Mouse (Mus musculus): ENCODE data around the gene Psg23. TPM values are rescaled to one million over a fixed set of nuclear protein-coding genes. Genes with fewer than 3 reads are reported as not detected.
"Not testable (repeated sequence)": the region's sequence is repeated elsewhere in the genome, so short reads cannot be mapped to it uniquely, and the experiment has no call there.

The Psg23 gene
- not detected in 2 replicates for polyA plus RNA-seq (2014; fragmentation: Nextera tagmentation; extraction: Ambion mirVana)

- not testable (repeated sequence) for H3K4me2 ChIP-seq; ATAC-seq (ENCODE audit: insufficient read depth); H3K4me3 ChIP-seq (ENCODE audit: low read depth, low read length); H3K9me3 ChIP-seq (ENCODE audit: low read depth, low read length); H3K36me3 ChIP-seq (ENCODE audit: insufficient read depth); H3K9ac ChIP-seq; H3K27me3 ChIP-seq (ENCODE audit: insufficient read depth, low read length); H3K4me1 ChIP-seq (ENCODE audit: insufficient read depth); DNase-seq; H3K27ac ChIP-seq (ENCODE audit: low read depth)
- WGBS: 50% methylated on average over 1 of the region's 2 CpGs
Measured at GRCm38 (mm10) chr7:18616401-18616800, at the start of gene Psg23. Gene Psg23, minus strand, starts transcription at chr7:18616501.

GRCm38 (mm10) chr7:18656625-18657024 lies 40.3 kb upstream of the Psg23 start, which contains the start of gene Psg21:
Gene Psg21, minus strand, starts transcription at chr7:18656725.
- not testable (repeated sequence) for H3K4me3 ChIP-seq (ENCODE audit: low read depth, low read length); H3K27me3 ChIP-seq (ENCODE audit: insufficient read depth, low read length); H3K9me3 ChIP-seq (ENCODE audit: low read depth, low read length); H3K4me2 ChIP-seq; H3K36me3 ChIP-seq (ENCODE audit: insufficient read depth); DNase-seq; ATAC-seq (ENCODE audit: insufficient read depth); H3K4me1 ChIP-seq (ENCODE audit: insufficient read depth); H3K27ac ChIP-seq (ENCODE audit: low read depth); H3K9ac ChIP-seq
- 25% methylated on average over 1 of the region's 2 CpGs for WGBS

GRCm38 (mm10) chr7:18626921-18627320 lies 10.6 kb upstream of the Psg23 start:
- ATAC-seq (ENCODE audit: insufficient read depth); H3K4me1 ChIP-seq (ENCODE audit: insufficient read depth); H3K9ac ChIP-seq; H3K4me3 ChIP-seq (ENCODE audit: low read depth, low read length); H3K27me3 ChIP-seq (ENCODE audit: insufficient read depth, low read length); H3K4me2 ChIP-seq; H3K27ac ChIP-seq (ENCODE audit: low read depth); H3K36me3 ChIP-seq (ENCODE audit: insufficient read depth); H3K9me3 ChIP-seq (ENCODE audit: low read depth, low read length); DNase-seq: not testable (repeated sequence)
- 74% methylated on average over 8 of the region's 8 CpGs for whole genome bisulfite sequencing

- Histone ChIP-seq H3K4me1 (ENCODE audit: insufficient read depth) (no peaks in the 10 kb centered on the region), H3K9ac (no peak within 1 kb of the TSS), H3K36me3 (ENCODE audit: insufficient read depth) (no peaks in the 10 kb centered on the region), H3K4me3 (ENCODE audit: low read depth, low read length) (no peak within 1 kb of the TSS), H3K4me2 (no peak within 1 kb of the TSS), H3K9me3 (ENCODE audit: low read depth, low read length) (no peaks in the 10 kb centered on the region), H3K27me3 (ENCODE audit: insufficient read depth, low read length) (no peaks in the 10 kb centered on the region), H3K27ac (ENCODE audit: low read depth) (no peak within 1 kb of the TSS)
- ATAC-seq (ENCODE audit: insufficient read depth) (no peak), DNase-seq (no peak)
- 71% methylated on average over 3 of the region's 3 CpGs for WGBS
- no peak for TF ChIP-seq CTCF (IDR thresholded peaks at IDR 0.05; ENCODE audit: low read depth)
Measured at GRCm38 (mm10) chr7:18567205-18567604, 49.1 kb downstream of the Psg23 start, which contains the start of gene Psg27. Gene Psg27, minus strand, starts transcription at chr7:18567305.

- H3K9ac ChIP-seq: no peak overlapping the region
- ATAC-seq (ENCODE audit: insufficient read depth) (no peak), DNase-seq (no peak)
- H3K27ac ChIP-seq (ENCODE audit: low read depth): no peak overlapping the region
- no peaks in the 10 kb centered on the region for H3K27me3 ChIP-seq (ENCODE audit: insufficient read depth, low read length)
- TF ChIP-seq CTCF (IDR thresholded peaks at IDR 0.05; ENCODE audit: low read depth): no peak
- no peak overlapping the region for H3K4me3 ChIP-seq (ENCODE audit: low read depth, low read length)
- no peaks in the 10 kb centered on the region for H3K9me3 ChIP-seq (ENCODE audit: low read depth, low read length)
- H3K4me2 ChIP-seq: no peak overlapping the region
- no peaks in the 10 kb centered on the region for H3K36me3 ChIP-seq (ENCODE audit: insufficient read depth)
- H3K4me1 ChIP-seq (ENCODE audit: insufficient read depth): no peaks in the 10 kb centered on the region
Measured at GRCm38 (mm10) chr7:18559850-18560249, 56.5 kb downstream of the Psg23 start.

Other genes starting within 250 kb of the Psg23 start
- not detected in 2 replicates for gene Psg28, start 184.5 kb downstream of the Psg23 start, polyA plus RNA-seq (2014; fragmentation: Nextera tagmentation; extraction: Ambion mirVana)
- not detected in 2 replicates for gene Psg26, start 132.3 kb downstream of the Psg23 start, polyA plus RNA-seq (2014; fragmentation: Nextera tagmentation; extraction: Ambion mirVana)
- not detected in 2 replicates for gene Psg25, start 84.2 kb downstream of the Psg23 start, polyA plus RNA-seq (2014; fragmentation: Nextera tagmentation; extraction: Ambion mirVana)
- not detected in 2 replicates for gene Psg27, start 49.2 kb downstream of the Psg23 start, polyA plus RNA-seq (2014; fragmentation: Nextera tagmentation; extraction: Ambion mirVana)
- gene Psg21, start 40.2 kb upstream of the Psg23 start, polyA plus RNA-seq (2014; fragmentation: Nextera tagmentation; extraction: Ambion mirVana): not detected in 2 replicates
- gene Psg20, start 69.7 kb upstream of the Psg23 start, polyA plus RNA-seq (2014; fragmentation: Nextera tagmentation; extraction: Ambion mirVana): not detected in 2 replicates
- gene Psg22, start 101.6 kb upstream of the Psg23 start, polyA plus RNA-seq (2014; fragmentation: Nextera tagmentation; extraction: Ambion mirVana): not detected in 2 replicates
- not detected in 2 replicates for gene Psg19, start 182.0 kb upstream of the Psg23 start, polyA plus RNA-seq (2014; fragmentation: Nextera tagmentation; extraction: Ambion mirVana)
- 0.08 TPM in 1 of 2 replicates, not detected in the other for gene Psg17, start 205.1 kb upstream of the Psg23 start, polyA plus RNA-seq (2014; fragmentation: Nextera tagmentation; extraction: Ambion mirVana)
- 0.81 and 0.92 TPM in 2 replicates for gene Mill2, start 223.5 kb upstream of the Psg23 start, polyA plus RNA-seq (2014; fragmentation: Nextera tagmentation; extraction: Ambion mirVana)